Mouse (Mus musculus): ENCODE data around the gene Vav3. TPM values are rescaled to one million over a fixed set of nuclear protein-coding genes. Genes with fewer than 3 reads are reported as not detected.

Vav3 gene
- polyA plus RNA-seq, 1 experiment from 2014 or later: 4.4 TPM

- TF ChIP-seq CTCF (IDR thresholded peaks at IDR 0.05; ENCODE audit: low read depth) (no peak), EP300 (IDR thresholded peaks at IDR 0.05; ENCODE audit: low read depth) (no peak)
- Histone ChIP-seq H3K9me3 (ENCODE audit: low read length) (no peaks in the 10 kb centered on the region), H3K4me3 (ENCODE audit: low read depth, low read length) (no peak overlapping the region), H3K4me1 (ENCODE audit: insufficient read depth) (no peaks in the 10 kb centered on the region), H3K9ac (replicated peaks) (no peak overlapping the region), H3K27me3 (ENCODE audit: insufficient read depth, low read length) (no peaks in the 10 kb centered on the region), H3K36me3 (replicated peaks; ENCODE audit: insufficient read depth, low read length) (no peaks in the 10 kb centered on the region), H3K4me2 (ENCODE audit: low read depth, low read length) (no peak overlapping the region), H3K27ac (ENCODE audit: low read depth) (no peak overlapping the region)
- DNase-seq (no peak), ATAC-seq (no peak)
- WGBS (ENCODE audit: insufficient replicate concordance): 76% methylated on average over 5 of the region's 5 CpGs
Observed at GRCm38 (mm10) chr3:109683608-109684295, 343.3 kb downstream of the Vav3 start.

DNA sequence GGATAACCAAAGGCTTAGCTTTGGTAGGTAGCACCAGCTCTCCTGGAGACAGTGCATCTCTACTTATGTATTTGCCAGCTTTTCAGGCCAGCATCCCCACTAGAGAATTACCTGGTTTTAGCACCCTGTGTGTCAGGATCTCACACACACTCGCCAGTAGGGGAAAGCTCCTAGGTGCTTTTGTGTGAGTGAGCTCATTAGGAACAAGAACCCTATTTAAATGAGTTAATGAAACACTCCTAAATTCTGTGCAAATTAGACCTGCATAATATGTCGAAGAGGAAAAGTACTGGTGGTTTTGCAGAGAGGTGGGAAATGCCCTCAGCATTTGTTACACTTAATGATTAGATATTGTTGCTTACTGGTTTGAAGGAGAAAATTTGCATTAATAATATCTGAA lies 350.1 kb downstream of the Vav3 start:
- no peaks in the 10 kb centered on the region for H3K27me3 ChIP-seq (ENCODE audit: insufficient read depth, low read length)
- no peaks in the 10 kb centered on the region for H3K4me1 ChIP-seq (ENCODE audit: insufficient read depth)
- ATAC-seq: no peak
- H3K4me3 ChIP-seq (ENCODE audit: low read depth, low read length): no peak overlapping the region
- no peaks in the 10 kb centered on the region for H3K36me3 ChIP-seq (replicated peaks; ENCODE audit: insufficient read depth, low read length)
- 66% methylated on average over 2 of the region's 2 CpGs for WGBS (ENCODE audit: insufficient replicate concordance)
- no peaks in the 10 kb centered on the region for H3K9me3 ChIP-seq (ENCODE audit: low read length)
- no peak for DNase-seq
- no peak overlapping the region for H3K27ac ChIP-seq (ENCODE audit: low read depth)
- TF ChIP-seq CTCF (IDR thresholded peaks at IDR 0.05; ENCODE audit: low read depth) (no peak), EP300 (IDR thresholded peaks at IDR 0.05; ENCODE audit: low read depth) (no peak)
- no peak overlapping the region for H3K4me2 ChIP-seq (ENCODE audit: low read depth, low read length)
- no peak overlapping the region for H3K9ac ChIP-seq (replicated peaks)

DNA sequence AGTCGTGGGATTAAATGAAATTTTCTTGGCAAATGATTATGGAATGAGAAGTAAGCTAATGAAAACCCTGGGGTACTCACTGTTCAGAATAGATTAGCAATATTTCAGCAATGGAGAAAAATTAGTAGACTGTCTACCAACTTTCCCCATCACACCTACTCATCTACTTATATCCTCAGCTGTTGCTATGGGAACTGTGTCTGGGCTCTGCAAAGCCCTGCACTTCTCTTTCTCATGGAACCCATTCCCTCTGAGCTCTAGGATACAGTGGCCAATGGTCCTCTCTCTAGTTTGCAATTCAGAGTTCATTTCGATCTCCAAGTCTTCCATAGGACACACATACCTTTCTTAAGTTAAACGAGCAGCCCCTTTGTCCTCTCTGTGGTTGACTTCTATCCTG lies 352.2 kb downstream of the Vav3 start:
- 64% methylated on average over 3 of the region's 3 CpGs for WGBS (ENCODE audit: insufficient replicate concordance)
- Histone ChIP-seq H3K27me3 (ENCODE audit: insufficient read depth, low read length) (no peaks in the 10 kb centered on the region), H3K27ac (ENCODE audit: low read depth) (no peak overlapping the region), H3K4me1 (ENCODE audit: insufficient read depth) (no peaks in the 10 kb centered on the region), H3K4me3 (ENCODE audit: low read depth, low read length) (no peak overlapping the region), H3K4me2 (ENCODE audit: low read depth, low read length) (no peak overlapping the region), H3K9me3 (ENCODE audit: low read length) (no peaks in the 10 kb centered on the region), H3K9ac (replicated peaks) (no peak overlapping the region), H3K36me3 (replicated peaks; ENCODE audit: insufficient read depth, low read length) (no peaks in the 10 kb centered on the region)
- TF ChIP-seq EP300 (IDR thresholded peaks at IDR 0.05; ENCODE audit: low read depth) (no peak), CTCF (IDR thresholded peaks at IDR 0.05; ENCODE audit: low read depth) (no peak)
- no peak for ATAC-seq
- no peak for DNase-seq

- H3K27ac ChIP-seq (ENCODE audit: low read depth): no peak overlapping the region
- H3K4me1 ChIP-seq (ENCODE audit: insufficient read depth): no peaks in the 10 kb centered on the region
- ATAC-seq: no peak
- TF ChIP-seq CTCF (IDR thresholded peaks at IDR 0.05; ENCODE audit: low read depth): no peak
- no peak for TF ChIP-seq EP300 (IDR thresholded peaks at IDR 0.05; ENCODE audit: low read depth)
- no peaks in the 10 kb centered on the region for H3K36me3 ChIP-seq (replicated peaks; ENCODE audit: insufficient read depth, low read length)
- no peak for DNase-seq
- H3K27me3 ChIP-seq (ENCODE audit: insufficient read depth, low read length): no peaks in the 10 kb centered on the region
- H3K4me2 ChIP-seq (ENCODE audit: low read depth, low read length): no peak overlapping the region
- no peak overlapping the region for H3K9ac ChIP-seq (replicated peaks)
- WGBS (ENCODE audit: insufficient replicate concordance): 33% methylated on average over 1 of the region's 1 CpGs
- H3K9me3 ChIP-seq (ENCODE audit: low read length): no peaks in the 10 kb centered on the region
- no peak overlapping the region for H3K4me3 ChIP-seq (ENCODE audit: low read depth, low read length)
Observed at GRCm38 (mm10) chr3:109701301-109701700, 360.8 kb downstream of the Vav3 start.

DNA sequence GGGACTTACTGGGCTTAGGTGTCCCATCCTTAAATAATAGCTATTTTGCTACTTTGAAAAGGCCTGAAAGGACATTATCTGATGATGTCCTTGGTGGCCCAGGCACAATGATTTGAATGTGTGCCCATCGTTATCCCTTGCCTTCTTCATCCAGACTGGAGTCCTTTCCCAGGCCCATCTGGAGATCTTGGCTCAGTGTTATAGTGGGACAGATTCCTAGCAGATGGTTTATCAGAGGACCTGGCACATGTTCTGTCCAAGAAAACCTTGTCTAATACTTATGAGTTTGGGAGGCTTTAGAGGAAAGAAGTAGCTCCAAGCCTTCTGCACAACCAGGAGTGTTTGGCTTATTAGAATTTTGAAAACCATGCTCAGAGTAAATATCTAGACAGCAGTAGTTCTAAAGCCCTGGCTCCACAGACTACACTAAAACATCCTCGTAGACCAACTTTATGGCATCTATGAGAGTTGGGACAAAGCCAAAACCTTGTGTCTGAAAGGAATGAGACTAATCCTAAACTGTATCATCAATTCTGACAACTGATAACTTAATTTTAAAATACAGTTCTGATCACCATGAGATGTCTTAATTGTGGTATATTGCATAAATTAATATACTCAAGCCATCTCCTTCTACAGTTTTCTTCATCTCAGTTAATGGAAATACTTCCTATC lies 367.5 kb downstream of the Vav3 start:
- no peaks in the 10 kb centered on the region for H3K36me3 ChIP-seq (replicated peaks; ENCODE audit: insufficient read depth, low read length)
- H3K27ac ChIP-seq (ENCODE audit: low read depth): no peak overlapping the region

DNA sequence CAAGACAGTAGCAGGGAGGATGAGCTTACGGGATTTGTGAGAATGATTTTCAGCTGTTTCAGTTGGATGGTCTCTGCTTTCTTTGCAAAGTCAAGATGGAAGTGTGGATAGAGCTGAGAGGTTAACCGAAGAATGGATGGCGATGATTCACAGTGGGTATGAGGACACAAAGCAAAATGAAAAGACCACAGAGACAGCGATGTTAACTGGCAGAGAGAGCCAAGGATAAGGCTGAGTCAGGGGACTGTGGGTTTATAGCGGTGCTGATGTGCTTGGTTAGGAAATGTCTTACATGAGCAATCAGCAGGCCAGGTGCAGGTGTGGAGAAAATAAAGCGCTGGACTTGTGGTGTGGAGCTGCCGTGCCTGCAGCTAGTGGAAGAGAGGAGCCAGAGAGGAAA lies 371.3 kb downstream of the Vav3 start:
- H3K9ac ChIP-seq (replicated peaks): no peak overlapping the region
- 82% methylated on average over 7 of the region's 7 CpGs for WGBS (ENCODE audit: insufficient replicate concordance)
- no peak overlapping the region for H3K4me3 ChIP-seq (ENCODE audit: low read depth, low read length)
- H3K4me1 ChIP-seq (ENCODE audit: insufficient read depth): no peaks in the 10 kb centered on the region
- ATAC-seq (no peak), DNase-seq (no peak)
- no peaks in the 10 kb centered on the region for H3K9me3 ChIP-seq (ENCODE audit: low read length)
- no peak overlapping the region for H3K27ac ChIP-seq (ENCODE audit: low read depth)
- TF ChIP-seq CTCF (IDR thresholded peaks at IDR 0.05; ENCODE audit: low read depth) (no peak), EP300 (IDR thresholded peaks at IDR 0.05; ENCODE audit: low read depth) (no peak)
- H3K4me2 ChIP-seq (ENCODE audit: low read depth, low read length): no peak overlapping the region
- H3K36me3 ChIP-seq (replicated peaks; ENCODE audit: insufficient read depth, low read length): no peaks in the 10 kb centered on the region
- no peaks in the 10 kb centered on the region for H3K27me3 ChIP-seq (ENCODE audit: insufficient read depth, low read length)

More for the DNA sequence above, 367.5 kb downstream of the Vav3 start:
- no peak for ATAC-seq
- 73% methylated on average over 2 of the region's 2 CpGs for WGBS (ENCODE audit: insufficient replicate concordance)
- TF ChIP-seq CTCF (IDR thresholded peaks at IDR 0.05; ENCODE audit: low read depth) (no peak), EP300 (IDR thresholded peaks at IDR 0.05; ENCODE audit: low read depth) (no peak)
- H3K9ac ChIP-seq (replicated peaks): no peak overlapping the region
- H3K4me2 ChIP-seq (ENCODE audit: low read depth, low read length): no peak overlapping the region
- DNase-seq: no peak
- H3K9me3 ChIP-seq (ENCODE audit: low read length): no peaks in the 10 kb centered on the region
- no peak overlapping the region for H3K4me3 ChIP-seq (ENCODE audit: low read depth, low read length)
- H3K27me3 ChIP-seq (ENCODE audit: insufficient read depth, low read length): no peaks in the 10 kb centered on the region
- H3K4me1 ChIP-seq (ENCODE audit: insufficient read depth): no peaks in the 10 kb centered on the region
